Mouse (Mus musculus): ENCODE results near the gene Usp5.

DNA sequence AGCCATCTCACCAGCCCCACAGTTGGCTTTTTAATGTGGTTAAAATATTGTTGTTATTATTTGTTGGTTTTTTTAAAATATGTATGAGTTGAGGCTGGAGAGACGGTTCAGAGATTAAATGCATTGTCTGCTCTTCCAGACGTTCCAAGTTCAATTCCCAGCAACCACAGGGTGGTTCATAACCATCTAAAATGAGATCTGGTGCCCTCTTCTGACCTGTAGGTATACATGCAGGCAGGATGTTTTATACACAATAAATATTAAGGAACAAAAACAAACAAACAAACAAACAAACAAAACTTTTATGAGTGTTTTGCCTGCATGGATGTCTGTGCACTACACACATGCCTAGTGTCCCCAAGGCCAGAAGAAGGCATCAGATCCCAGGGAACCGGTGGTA lies 26.2 kb downstream of the Usp5 start:
- TF ChIP-seq POLR2A (IDR thresholded peaks at IDR 0.05; ENCODE audit: control insufficient read depth, low read depth, low read length) (no peak), CTCF (IDR thresholded peaks at IDR 0.05; ENCODE audit: control insufficient read depth, insufficient read depth, insufficient replicate concordance, low read depth, low read length) (no peak)
